Mouse (Mus musculus) lung, adult 18-20 months (tissue): ENCODE measurements at regions not wholly inside any gene's neighbourhood (a gene's known extent, or its start where the extent isn't known, plus 50 kb on each side); places are given as distances from the start of the nearest gene placed in this dataset.
A peak's percentile ranks its signal among the peaks of the same experiment; 100 is the strongest.

Experiments used
- DNase-seq, 2 experiments: peaks; one replicate each; pipeline ENCODE4 v3.0.0; 2022; ENCODE audit warnings: mixed read lengths in 2 of 2

- DNase-seq: peak; percentile 4 to 21
Observed at GRCm38 (mm10) chr2:45593765-45594164, 476.6 kb upstream of the Zeb2 start.

DNA sequence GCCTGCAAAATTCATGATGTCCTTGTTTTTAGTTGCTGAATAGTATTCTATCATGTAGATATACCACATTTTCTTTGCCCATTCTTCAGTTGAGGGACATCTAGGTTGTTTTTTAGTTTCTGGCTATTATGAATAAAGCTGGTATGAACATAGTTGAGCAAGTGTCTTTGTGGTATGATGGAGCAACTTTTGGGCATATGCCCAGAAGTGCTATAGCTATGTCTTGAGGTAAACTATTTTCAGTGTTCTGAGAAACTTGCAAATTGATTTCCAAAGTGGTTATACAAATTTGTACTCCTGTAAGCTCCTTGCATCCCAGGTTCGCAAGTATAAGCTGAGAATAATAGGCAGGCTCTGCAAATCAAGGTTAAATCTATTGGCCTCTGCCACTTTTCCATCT, 473.8 kb upstream of the Zeb2 start:
- DNase-seq: no peak

DNA sequence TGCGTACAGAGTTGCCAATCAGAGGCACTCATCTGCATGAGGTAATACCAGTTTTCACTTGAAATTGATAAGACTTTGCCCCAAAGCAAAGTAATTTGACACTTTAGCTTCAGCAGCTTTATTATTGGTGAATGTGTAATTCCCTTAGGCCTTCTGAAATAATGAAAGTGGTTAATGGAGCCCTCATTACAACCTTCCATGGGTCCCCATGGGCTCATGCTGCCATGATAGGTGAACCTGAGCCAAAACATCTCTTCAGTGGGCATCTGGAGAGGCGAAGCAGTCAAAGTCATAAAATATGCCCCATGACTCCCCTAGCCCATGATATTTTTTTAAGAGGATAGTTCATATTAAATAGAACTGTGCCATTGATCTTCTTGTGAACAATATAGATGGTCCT, 471.1 kb upstream of the Zeb2 start:
- no peak for DNase-seq

DNA sequence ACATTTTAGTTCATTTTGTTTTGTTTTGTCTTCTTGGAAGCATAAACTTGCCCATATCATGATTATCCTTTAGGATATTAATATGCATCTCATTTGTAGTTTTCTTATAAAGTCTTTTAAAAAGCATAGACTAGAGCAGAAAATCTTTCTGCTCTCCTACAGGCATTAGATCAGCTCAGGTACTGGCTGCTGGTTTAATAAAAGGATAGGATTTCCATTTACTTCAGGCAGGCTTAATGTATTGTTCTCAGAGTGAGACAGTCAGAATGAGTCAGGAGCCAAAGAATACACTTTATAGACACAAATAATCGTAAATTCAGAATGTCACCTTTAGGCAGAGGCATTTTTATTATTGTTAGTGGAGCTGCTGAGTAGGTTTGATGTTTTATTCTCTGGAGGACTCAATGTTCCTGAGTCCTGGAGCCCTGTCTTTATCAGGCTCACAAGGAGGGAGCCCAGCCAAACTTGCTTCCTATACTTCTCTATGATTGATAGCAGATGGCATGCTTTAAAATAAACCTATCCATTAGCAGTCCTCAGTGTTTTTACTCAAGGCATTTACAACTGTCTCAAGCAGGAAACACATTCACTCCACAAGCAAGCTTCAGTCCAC, 469.5 kb upstream of the Zeb2 start:
- DNase-seq: no peak

GRCm38 (mm10) chr2:45581549-45581925, 464.3 kb upstream of the Zeb2 start:
- peak in 1 of 2 experiments; percentile 5 for DNase-seq

DNA sequence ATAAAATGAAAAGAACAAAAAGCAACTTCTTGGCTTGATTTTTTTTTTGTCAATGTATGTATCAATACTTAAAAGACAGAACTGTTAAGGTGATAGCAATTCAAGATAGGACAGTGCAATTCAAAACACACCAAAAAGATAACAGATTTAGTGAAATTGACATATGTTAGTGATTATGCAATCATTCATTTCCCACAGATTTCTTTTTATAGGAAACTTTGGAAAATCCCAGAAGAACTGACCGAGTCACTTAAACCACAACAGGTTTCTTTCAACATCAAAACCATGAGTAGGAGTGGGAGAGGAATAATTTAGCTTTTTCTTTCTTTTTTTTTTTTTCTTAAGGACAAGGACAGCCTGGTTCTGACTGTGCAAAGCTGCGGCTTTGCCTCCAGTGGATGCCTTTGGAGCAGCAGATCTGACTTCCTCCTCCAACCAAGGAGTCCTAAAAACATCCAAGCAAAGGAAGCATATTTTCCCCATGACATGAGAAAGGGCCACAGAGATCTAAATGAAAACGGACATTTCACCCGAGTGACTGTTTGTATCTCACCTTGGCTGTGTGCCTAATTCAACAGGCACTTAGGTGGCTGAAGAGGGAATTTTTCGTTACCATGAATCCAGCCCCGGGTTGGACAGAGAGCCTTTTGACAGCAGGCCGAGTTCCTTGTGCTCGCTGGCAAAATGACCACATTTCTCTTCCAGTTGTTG, 463.8 kb upstream of the Zeb2 start:
- peak; percentile 13 to 38 for DNase-seq

DNA sequence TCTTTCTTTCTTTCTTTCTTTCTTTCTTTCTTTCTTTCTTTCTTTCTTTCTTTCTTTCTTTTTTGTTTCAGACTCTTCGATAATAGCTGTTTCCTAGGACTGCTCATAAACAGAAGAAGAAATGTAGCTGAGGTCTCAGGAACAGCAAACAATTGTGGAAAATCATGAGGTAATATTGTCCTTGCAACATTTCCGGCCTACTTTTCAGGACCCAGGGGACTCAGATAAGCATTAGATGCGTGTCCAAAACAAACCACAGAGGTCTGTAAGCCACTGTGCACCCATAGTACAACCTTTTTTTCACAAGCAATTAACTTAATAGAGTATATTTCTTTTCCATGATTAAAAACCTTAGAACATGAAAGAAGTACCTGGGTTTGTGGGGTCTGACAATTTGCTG, 455.7 kb upstream of the Zeb2 start:
- DNase-seq: no peak

- DNase-seq: no peak
Observed at GRCm38 (mm10) chr2:45554707-45555106, 437.5 kb upstream of the Zeb2 start.

DNA sequence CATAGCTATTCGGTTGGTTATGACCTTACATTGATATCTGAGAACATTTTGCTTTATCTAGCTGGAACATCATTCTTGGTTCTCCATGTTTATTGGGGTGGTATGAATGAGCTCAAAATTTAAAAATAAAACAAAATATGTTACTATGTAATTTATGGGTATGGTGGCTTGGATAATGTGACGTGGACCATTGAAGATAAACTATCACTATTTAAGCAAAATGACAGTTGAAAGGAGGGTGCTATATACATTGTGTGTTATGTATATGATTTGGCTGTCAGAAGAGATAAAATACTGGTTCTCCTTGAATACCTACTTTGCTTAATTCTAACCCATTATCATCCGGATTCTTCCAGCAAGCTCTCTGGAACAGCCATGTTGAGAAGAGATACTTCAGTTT, 424.2 kb upstream of the Zeb2 start:
- no peak for DNase-seq

GRCm38 (mm10) chr2:45538950-45539349, 421.8 kb upstream of the Zeb2 start:
- DNase-seq: no peak

- DNase-seq: peak; percentile 9 to 21
Observed at GRCm38 (mm10) chr2:45537722-45538121, 420.5 kb upstream of the Zeb2 start.

DNA sequence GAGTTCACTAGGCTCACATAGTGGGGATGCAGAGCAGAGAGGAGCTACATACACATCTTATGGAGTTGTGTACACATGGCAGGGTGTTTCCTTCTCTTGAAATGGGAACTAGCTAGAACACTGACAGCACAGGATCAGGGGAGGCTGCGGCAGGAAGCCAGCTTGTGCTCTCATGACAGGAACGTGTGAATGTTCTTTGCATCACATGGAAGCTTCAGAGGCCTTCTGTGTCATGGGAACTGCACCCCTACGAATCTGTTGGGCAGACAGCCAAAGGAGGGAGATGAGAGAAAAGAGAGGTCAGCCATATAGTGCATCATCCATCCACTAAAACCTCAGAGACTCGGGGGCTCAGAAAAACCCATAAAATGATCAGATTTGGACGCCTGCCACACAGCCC, 417.6 kb upstream of the Zeb2 start:
- peak; percentile 4 to 13 for DNase-seq

GRCm38 (mm10) chr2:45522310-45522709, 405.1 kb upstream of the Zeb2 start:
- no peak for DNase-seq

DNA sequence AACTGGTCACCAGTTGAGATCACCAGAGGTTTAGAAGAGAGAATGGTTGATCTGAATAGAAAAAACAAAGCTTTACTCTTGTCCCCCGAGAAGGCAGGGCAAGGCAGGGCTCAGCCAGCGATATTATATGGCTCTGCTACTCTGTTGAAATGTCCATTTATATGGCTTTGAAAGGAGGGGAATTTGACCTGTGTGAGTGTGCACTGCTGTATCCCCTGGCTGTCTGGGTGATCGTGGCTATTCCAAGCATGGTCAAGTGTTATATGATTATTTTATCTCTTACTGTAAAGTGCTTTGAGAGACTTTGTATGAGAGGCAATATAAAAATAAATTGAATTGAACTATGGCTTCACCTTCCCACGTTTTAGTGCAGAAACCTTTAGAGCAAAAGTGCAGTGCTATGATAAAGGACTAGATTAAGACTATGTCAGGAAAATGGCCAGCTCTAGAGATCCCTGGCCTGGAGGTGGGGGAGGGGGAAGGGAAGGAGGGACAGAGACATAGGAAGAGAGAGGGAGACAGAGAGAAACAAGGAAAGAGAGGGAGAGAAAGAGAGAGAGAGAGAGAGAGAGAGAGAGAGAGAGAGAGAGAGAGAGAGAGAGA, 402.5 kb upstream of the Zeb2 start:
- DNase-seq: no peak

- peak in 1 of 2 experiments; percentile 22 for DNase-seq
Observed at GRCm38 (mm10) chr2:45514290-45515180, 397.3 kb upstream of the Zeb2 start.

- DNase-seq: no peak
Observed at GRCm38 (mm10) chr2:45512852-45513251, 395.7 kb upstream of the Zeb2 start.

- DNase-seq: no peak
Observed at GRCm38 (mm10) chr2:45511791-45512190, 394.6 kb upstream of the Zeb2 start.

DNA sequence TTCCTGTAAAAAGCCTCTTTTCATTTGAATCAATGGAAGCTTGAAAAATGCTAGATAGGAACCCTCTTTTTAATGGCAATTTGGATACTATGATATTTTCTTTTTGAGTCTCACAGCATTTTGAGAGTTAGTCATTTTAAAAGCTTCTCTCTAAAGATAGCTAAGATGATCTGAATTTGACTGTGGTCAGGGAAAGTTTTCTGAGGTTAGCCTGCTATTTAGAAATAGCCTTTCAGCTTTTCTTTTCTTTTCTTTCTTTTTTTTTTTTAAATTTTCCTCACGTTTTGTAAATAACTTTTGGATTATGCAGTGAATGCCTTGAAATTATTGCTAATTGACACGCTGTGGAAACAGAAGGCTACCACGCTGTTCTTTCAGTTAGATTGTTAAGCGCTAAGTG, 387.3 kb upstream of the Zeb2 start:
- no peak for DNase-seq

DNA sequence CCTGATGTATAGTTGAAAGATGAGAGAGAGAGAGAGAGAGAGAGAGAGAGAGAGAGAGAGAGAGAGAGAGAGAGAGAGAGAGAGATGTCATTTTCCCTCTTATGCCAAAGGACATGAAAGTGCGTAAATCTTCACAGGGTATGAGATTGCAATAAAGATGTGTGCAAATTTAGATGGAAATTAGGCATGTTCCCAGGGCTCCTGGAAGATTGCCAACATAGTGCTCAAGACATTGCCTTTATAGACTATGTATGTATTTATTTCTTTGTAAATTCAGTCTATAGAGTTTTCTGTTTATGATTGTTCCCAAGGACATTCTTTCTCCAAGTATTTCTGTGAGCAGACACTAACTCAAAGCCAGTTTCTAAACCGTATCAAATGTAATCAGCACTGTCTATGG, 376.5 kb upstream of the Zeb2 start:
- DNase-seq: no peak

- DNase-seq: no peak
Observed at GRCm38 (mm10) chr2:45486530-45486929, 369.3 kb upstream of the Zeb2 start.

GRCm38 (mm10) chr2:45485477-45485876, 368.3 kb upstream of the Zeb2 start:
- no peak for DNase-seq

- no peak for DNase-seq
Observed at GRCm38 (mm10) chr2:45480671-45481070, 363.5 kb upstream of the Zeb2 start.

GRCm38 (mm10) chr2:45475996-45476395, 358.8 kb upstream of the Zeb2 start:
- no peak for DNase-seq
